Mouse (Mus musculus) forebrain, embryonic 15.5 days (tissue): ENCODE results near the gene Prune2. TPM values are rescaled to one million over a fixed set of nuclear protein-coding genes. Genes with fewer than 3 reads are reported as not detected.
A peak's percentile ranks its signal among the peaks of the same experiment; 100 is the strongest.

Experiments
- ATAC-seq: fragments of 200-750 bp; cut with Nextera tagmentation; replicated peaks from 2 replicates; pipeline ENCODE4 v1.8.0; 2017; ENCODE audit warnings: mild to moderate bottlenecking, moderate TSS enrichment, moderate library complexity
- H3K27ac ChIP-seq: fragments of 300-500 bp; sonication (generic); replicated peaks from 2 replicates; pipeline ENCODE4 v1.5.1; 2015; ENCODE audit warnings: mild to moderate bottlenecking, inconsistent platforms
- H3K27me3 ChIP-seq: fragments of 300-500 bp; sonication (generic); 2 replicates; pipeline ENCODE4 v1.6.1; 2015; ENCODE audit warnings: inconsistent platforms
- H3K36me3 ChIP-seq: fragments of 300-500 bp; sonication (generic); 2 replicates; pipeline ENCODE4 v1.6.1; 2015; ENCODE audit warnings: mild to moderate bottlenecking, inconsistent platforms
- H3K4me1 ChIP-seq: fragments of 300-500 bp; sonication (generic); 2 replicates; pipeline ENCODE4 v1.6.1; 2015; ENCODE audit warnings: inconsistent platforms
- H3K4me2 ChIP-seq: fragments of 300-500 bp; sonication (generic); replicated peaks from 2 replicates; pipeline ENCODE4 v1.6.1; 2015; ENCODE audit warnings: mild to moderate bottlenecking, inconsistent platforms
- H3K4me3 ChIP-seq: fragments of 300-500 bp; sonication (generic); 2 replicates; pipeline ENCODE4 v1.5.1; 2015; ENCODE audit warnings: mild to moderate bottlenecking, inconsistent platforms
- H3K9ac ChIP-seq: fragments of 300-500 bp; sonication (generic); replicated peaks from 2 replicates; pipeline ENCODE4 v1.6.1; 2015; ENCODE audit warnings: mild to moderate bottlenecking, inconsistent platforms
- H3K9me3 ChIP-seq: fragments of 300-500 bp; sonication (generic); 2 replicates; pipeline ENCODE4 v1.6.1; 2016; ENCODE audit warnings: inconsistent platforms
- WGBS: fragments of 180-500 bp; shearing (Covaris S2); methylation state at CpG from one replicate; pipeline ENCODE4 v1.1.7; 2015; ENCODE audit warnings: mixed read lengths; 5-methylcytosine and 5-hydroxymethylcytosine counted together
- polyA plus RNA-seq: library from polyadenylated mRNA; unstranded; fragments of >200 nt; fragmentation: Nextera tagmentation; extraction: Ambion mirVana; gene quantifications from 2 replicates; pipeline ENCODE4 v1.2.1, GENCODE M21; 2015

Gene Prune2
- polyA plus RNA-seq, 1 experiment from 2014 or later, result 3.2 TPM

DNA sequence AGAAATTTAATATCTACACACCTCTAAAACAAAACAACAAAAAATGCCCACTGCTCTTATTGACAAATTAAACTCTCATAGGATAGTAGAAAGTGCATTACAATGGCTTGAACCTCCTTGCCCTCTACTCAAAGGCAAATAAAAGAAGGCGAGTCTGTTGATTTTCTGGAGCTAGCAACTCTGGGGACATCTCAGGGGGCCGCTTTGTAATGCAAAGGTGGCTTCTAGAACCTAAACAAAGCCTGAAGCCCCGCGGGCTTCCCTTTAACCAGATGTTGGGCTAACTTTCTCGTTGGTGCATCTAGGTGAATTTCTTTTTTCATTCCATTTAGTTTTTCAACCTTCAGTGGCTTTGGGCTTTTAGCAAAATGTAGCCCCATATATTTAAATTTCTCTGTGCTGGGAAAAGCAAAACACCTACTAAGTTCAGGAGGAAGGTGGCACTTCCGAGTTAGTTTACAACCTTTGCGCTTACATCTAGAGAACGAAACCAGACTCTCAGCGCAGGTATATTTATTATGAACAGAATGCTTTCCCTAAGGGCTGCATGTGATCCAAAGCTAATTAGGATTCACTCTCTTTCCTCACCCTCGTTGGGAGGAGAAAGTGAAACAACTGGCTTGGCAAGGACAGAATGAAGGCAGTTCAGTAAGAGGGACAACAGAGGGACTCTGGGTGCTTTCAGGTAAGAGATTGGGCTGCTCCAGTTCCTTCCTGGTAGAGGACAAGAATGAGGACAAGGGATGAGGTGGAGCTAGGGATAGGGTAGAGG is 182.4 kb downstream of the Prune2 start:
- Histone ChIP-seq H3K27me3 (no peaks in the 10 kb centered on the region), H3K9ac (no peak overlapping the region), H3K4me1 (no peaks in the 10 kb centered on the region), H3K4me3 (no peak overlapping the region), H3K36me3 (no peaks in the 10 kb centered on the region), H3K4me2 (no peak overlapping the region), H3K27ac (no peak overlapping the region), H3K9me3 (no peaks in the 10 kb centered on the region)
- 21% methylated on average over 10 of the region's 10 CpGs for WGBS
- no peak for ATAC-seq

DNA sequence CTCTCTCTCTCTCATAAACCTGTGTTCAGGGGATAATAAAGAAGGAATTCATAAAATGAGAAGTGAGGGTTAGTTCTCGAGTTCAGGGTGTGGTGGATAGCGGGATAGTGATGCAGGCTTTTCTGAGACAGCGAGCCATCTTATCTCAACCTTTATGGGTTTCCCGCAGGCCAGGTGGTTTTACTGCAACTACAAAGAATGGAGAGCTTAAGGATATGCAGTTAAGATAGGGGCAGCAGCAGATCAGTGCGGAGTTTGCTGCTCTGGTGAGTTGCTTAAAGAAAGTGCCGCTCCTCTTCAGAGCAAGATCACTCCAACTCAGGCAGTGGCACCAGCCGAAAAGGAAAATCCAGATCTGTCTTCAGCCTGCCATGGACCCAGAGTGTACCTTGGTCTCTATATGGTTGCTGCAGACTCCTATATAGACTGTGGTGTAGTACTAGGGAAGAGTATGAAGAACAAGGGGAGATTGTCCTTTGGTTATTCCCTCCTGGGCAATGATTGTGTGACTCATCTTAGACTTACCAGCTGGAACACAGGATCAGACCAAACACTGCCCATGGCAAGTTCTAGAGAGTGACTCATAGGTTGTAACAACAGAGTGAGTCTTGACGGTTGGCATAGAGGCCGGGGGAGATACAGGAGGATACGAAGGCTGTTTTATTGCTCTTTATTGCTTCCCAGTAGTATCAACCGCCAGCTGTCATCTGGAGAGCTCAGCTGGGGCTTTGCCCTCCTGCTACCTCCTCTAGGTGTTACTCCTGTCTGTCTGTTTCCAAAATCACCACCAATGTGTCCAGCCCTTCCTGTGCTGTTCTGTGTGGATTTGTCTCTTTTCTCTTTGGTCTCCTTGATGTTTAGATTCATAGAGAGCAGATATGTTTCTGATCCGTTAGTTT is 184.3 kb downstream of the Prune2 start:
- Histone ChIP-seq H3K36me3 (no peaks in the 10 kb centered on the region), H3K4me2 (no peak overlapping the region), H3K9me3 (no peaks in the 10 kb centered on the region), H3K9ac (no peak overlapping the region), H3K27me3 (no peaks in the 10 kb centered on the region), H3K4me3 (no peak overlapping the region), H3K4me1 (no peaks in the 10 kb centered on the region), H3K27ac (no peak overlapping the region)
- WGBS, result 90% methylated on average over 12 of the region's 12 CpGs
- no peak for ATAC-seq

DNA sequence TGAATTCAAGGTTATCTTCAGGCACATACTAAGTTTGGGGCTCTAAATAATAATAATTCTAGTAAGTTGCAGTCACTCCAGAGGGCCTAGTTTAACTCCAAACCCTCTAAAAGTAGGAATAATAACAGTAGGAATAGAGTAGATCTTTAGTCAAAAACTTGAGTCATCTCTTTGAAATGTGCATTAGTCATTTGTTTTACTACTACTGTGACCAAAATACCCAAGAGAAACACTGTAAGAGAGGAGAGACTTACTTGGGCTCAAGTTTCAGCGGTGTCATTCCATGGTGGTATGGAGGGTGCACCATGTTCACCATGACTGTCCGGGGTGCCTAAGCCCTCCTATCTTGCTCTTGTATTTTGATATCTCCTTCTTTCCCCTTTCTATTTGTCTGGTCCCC is 187.3 kb downstream of the Prune2 start:
- 94% methylated on average over 2 of the region's 2 CpGs for WGBS

DNA sequence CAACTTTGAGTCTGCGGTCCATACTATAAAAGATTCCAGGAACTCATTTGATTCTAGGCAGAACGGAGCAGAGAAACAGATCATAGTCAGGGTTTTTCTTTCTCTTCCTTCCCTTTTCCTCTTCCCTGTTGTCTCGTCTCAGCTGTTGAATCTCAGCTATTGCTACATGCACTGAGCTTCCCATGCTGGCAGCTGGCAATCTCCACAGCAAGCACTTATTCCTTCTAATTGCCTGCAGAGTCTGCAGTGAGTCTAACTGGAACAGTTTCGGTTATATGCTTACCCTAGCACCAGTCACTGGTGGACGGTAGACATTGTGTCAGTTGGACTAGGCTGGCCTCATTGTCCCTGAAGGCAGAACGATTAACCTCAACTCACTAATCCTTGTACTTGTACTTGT is 188.3 kb downstream of the Prune2 start:
- Histone ChIP-seq H3K27ac (no peak overlapping the region), H3K9ac (no peak overlapping the region), H3K4me2 (no peak overlapping the region), H3K36me3 (no peaks in the 10 kb centered on the region), H3K9me3 (no peaks in the 10 kb centered on the region), H3K27me3 (no peaks in the 10 kb centered on the region), H3K4me1 (no peaks in the 10 kb centered on the region), H3K4me3 (no peak overlapping the region)
- no peak for ATAC-seq
- WGBS, result 81% methylated on average over 6 of the region's 6 CpGs

More for the DNA sequence above, 187.3 kb downstream of the Prune2 start:
- Histone ChIP-seq H3K4me3 (no peak overlapping the region), H3K36me3 (no peaks in the 10 kb centered on the region), H3K4me2 (no peak overlapping the region), H3K27ac (no peak overlapping the region), H3K9ac (no peak overlapping the region), H3K4me1 (no peaks in the 10 kb centered on the region), H3K27me3 (no peaks in the 10 kb centered on the region), H3K9me3 (no peaks in the 10 kb centered on the region)
- no peak for ATAC-seq

- Histone ChIP-seq H3K9me3 (no peaks in the 10 kb centered on the region), H3K4me3 (no peak overlapping the region), H3K27ac (no peak overlapping the region), H3K4me1 (no peaks in the 10 kb centered on the region), H3K9ac (no peak overlapping the region), H3K4me2 (no peak overlapping the region), H3K36me3 (no peaks in the 10 kb centered on the region), H3K27me3 (no peaks in the 10 kb centered on the region)
- 79% methylated on average over 7 of the region's 7 CpGs for WGBS
- no peak for ATAC-seq
Measured at GRCm38 (mm10) chr19:17150064-17150463, 194.1 kb downstream of the Prune2 start.

DNA sequence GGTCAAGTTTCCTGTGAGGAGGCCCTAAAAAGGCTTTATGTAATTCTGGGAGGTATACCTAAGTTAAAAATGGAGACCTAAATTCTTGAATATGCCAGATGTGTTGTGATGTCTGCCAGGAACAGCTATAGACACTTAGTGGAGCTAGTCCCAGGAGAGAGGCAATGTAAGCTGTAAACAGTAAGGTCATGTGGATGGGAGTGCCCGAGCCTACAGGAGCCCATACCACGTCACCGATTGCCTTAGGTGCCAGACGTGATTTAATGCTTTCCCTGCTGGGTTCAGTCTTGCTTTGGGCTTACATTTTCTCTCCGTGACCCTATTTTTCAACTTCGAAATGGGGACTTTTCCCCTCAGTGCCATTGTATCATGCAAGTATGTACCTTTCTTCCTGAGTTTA is 195.9 kb downstream of the Prune2 start:
- Histone ChIP-seq H3K9ac (no peak overlapping the region), H3K36me3 (no peaks in the 10 kb centered on the region), H3K27me3 (no peaks in the 10 kb centered on the region), H3K9me3 (no peaks in the 10 kb centered on the region), H3K4me2 (no peak overlapping the region), H3K4me1 (no peaks in the 10 kb centered on the region), H3K27ac (no peak overlapping the region), H3K4me3 (no peak overlapping the region)
- WGBS, result 93% methylated on average over 6 of the region's 6 CpGs
- ATAC-seq, result no peak

- no peak overlapping the region for H3K4me2 ChIP-seq
- H3K36me3 ChIP-seq, result no peaks in the 10 kb centered on the region
- H3K9me3 ChIP-seq, result no peaks in the 10 kb centered on the region
- WGBS, result 87% methylated on average over 7 of the region's 7 CpGs
- H3K4me3 ChIP-seq, result no peak overlapping the region
- ATAC-seq, result no peak
- no peaks in the 10 kb centered on the region for H3K4me1 ChIP-seq
- H3K27ac ChIP-seq, result no peak overlapping the region
- H3K27me3 ChIP-seq, result no peaks in the 10 kb centered on the region
- no peak overlapping the region for H3K9ac ChIP-seq
Measured at GRCm38 (mm10) chr19:17152461-17152860, 196.5 kb downstream of the Prune2 start.

GRCm38 (mm10) chr19:17153911-17154639 is 198.2 kb downstream of the Prune2 start:
- H3K27me3 ChIP-seq, result no peaks in the 10 kb centered on the region
- 81% methylated on average over 11 of the region's 11 CpGs for WGBS
- no peaks in the 10 kb centered on the region for H3K36me3 ChIP-seq
- no peaks in the 10 kb centered on the region for H3K9me3 ChIP-seq
- H3K4me1 ChIP-seq, result no peaks in the 10 kb centered on the region
- no peak overlapping the region for H3K9ac ChIP-seq
- H3K4me3 ChIP-seq, result no peak overlapping the region
- H3K4me2 ChIP-seq, result no peak overlapping the region
- no peak overlapping the region for H3K27ac ChIP-seq
- no peak for ATAC-seq

DNA sequence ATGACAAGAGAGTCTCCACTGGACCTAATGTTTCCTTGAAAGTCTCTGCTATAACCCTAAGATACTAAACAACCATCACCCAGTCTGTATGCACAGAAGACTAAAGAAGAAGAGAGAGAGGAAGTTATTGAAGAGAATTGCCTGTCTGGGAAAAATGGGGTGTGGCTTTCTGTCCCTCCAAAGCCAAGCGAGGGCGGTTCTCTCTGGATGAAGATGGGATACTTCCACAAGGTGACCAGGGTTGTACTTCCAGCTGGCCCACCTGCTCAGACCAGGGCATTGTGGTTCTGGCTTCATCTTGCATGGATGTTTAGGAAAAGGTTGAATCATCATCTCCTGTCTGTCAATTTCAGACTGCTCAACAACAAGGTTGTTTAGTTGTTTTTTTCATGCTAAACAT is 199.3 kb downstream of the Prune2 start:
- Histone ChIP-seq H3K4me2 (no peak overlapping the region), H3K27me3 (no peaks in the 10 kb centered on the region), H3K36me3 (no peaks in the 10 kb centered on the region), H3K27ac (no peak overlapping the region), H3K4me1 (no peaks in the 10 kb centered on the region), H3K9me3 (no peaks in the 10 kb centered on the region), H3K9ac (no peak overlapping the region), H3K4me3 (no peak overlapping the region)
- WGBS, result 83% methylated on average over 2 of the region's 2 CpGs
- no peak for ATAC-seq

GRCm38 (mm10) chr19:17159676-17160075 is 203.8 kb downstream of the Prune2 start:
- Histone ChIP-seq H3K27ac (no peak overlapping the region), H3K36me3 (no peaks in the 10 kb centered on the region), H3K9ac (no peak overlapping the region), H3K4me2 (no peak overlapping the region), H3K27me3 (no peaks in the 10 kb centered on the region), H3K4me3 (no peak overlapping the region), H3K4me1 (no peaks in the 10 kb centered on the region), H3K9me3 (no peaks in the 10 kb centered on the region)
- ATAC-seq, result no peak
- 72% methylated on average over 2 of the region's 2 CpGs for WGBS

DNA sequence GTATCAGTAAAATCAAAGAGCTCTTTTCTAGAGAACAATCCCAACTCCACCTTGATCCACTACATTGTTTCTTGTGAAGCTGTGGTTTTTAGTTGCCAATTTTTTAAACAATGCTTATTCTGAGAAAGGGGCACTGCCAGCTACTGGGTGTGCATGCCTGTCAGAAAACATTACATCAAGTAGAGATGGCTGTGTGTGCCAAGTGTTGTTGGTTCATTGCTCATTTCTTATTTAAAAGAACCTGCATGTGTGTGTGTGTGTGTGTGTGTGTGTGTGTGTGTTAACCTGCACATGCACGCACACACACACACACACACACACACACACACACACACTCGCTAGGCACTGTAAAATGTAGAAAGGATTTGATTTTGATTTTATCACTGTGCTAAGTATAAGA is 204.3 kb downstream of the Prune2 start:
- no peak overlapping the region for H3K4me2 ChIP-seq
- ATAC-seq, result no peak
- no peaks in the 10 kb centered on the region for H3K9me3 ChIP-seq
- H3K4me1 ChIP-seq, result no peaks in the 10 kb centered on the region
- H3K27ac ChIP-seq, result no peak overlapping the region
- 88% methylated on average over 2 of the region's 2 CpGs for WGBS
- no peak overlapping the region for H3K9ac ChIP-seq
- no peaks in the 10 kb centered on the region for H3K36me3 ChIP-seq
- no peak overlapping the region for H3K4me3 ChIP-seq
- no peaks in the 10 kb centered on the region for H3K27me3 ChIP-seq

- Histone ChIP-seq H3K27me3 (no peaks in the 10 kb centered on the region), H3K4me3 (no peak overlapping the region), H3K9me3 (no peaks in the 10 kb centered on the region), H3K27ac (no peak overlapping the region), H3K4me2 (no peak overlapping the region; the same call in 1 of the 2 replicates), H3K36me3 (no peaks in the 10 kb centered on the region), H3K4me1 (no peaks in the 10 kb centered on the region), H3K9ac (no peak overlapping the region)
- ATAC-seq, result peak; percentile 75
- WGBS, result 23% methylated on average over 13 of the region's 13 CpGs
Measured at GRCm38 (mm10) chr19:17163511-17163953, 207.6 kb downstream of the Prune2 start.
